Mouse (Mus musculus): ENCODE measurements around the gene Tbk1.

The Tbk1 gene

GRCm38 (mm10) chr10:121497968-121498367 lies 88.6 kb downstream of the Tbk1 start:
- DNase-seq (ENCODE audit: low read depth): no peak

- DNase-seq (ENCODE audit: low read depth): no peak
Measured at GRCm38 (mm10) chr10:121496616-121497015, 90.0 kb downstream of the Tbk1 start.
